Mouse (Mus musculus): Measurements from ENCODE around the gene Cmtr2. TPM values are rescaled to one million over a fixed set of nuclear protein-coding genes. Genes with fewer than 3 reads are reported as not detected.

Cmtr2 gene
- polyA plus RNA-seq, 1 experiment from 2014 or later, result 8.5 TPM

DNA sequence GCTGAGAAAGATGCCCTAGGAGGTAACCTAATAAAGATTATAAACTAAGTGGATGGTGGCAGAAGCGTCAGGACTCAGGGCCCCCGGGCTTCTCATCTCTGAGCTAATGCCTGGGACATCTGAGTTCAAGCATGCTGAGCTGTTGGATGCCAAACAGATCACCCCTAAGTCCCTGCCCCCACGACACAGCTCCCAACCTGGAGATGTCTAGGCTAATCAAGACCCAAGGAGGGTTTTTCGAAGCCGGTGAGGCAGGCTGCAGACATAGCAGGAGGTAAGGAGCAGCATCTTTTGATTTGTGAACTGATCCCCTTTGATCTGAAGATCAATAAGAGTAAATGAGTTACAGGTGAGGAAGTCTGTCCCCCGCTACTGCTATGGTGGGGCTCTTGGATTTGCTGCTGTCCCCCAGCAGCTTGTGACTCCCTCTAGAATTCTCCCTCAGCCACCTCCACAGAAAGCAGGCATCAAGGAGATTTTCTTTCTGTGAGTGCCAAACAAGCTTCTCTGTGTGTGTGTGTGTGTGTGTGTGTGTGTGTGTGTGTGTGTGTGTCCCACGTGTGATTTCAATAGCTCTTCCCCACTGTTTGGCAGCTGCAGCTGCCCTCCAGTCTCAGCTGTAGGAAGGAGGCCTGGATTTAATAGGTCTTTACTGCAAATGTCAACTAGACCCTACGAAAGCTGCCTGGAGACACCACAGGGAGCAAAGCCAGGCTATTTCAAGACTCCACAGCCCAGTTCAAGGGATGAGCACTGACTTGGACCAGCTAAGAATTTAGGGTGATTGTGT is 26.3 kb upstream of the Cmtr2 start:
- H3K27me3 ChIP-seq (ENCODE audit: control insufficient read depth, insufficient read depth, low read depth, low read length), result no peaks in the 10 kb centered on the region
- H3K4me3 ChIP-seq (ENCODE audit: low read length), result no peak overlapping the region
- H3K4me2 ChIP-seq (ENCODE audit: low read depth, low read length), result no peak overlapping the region
- ATAC-seq (ENCODE audit: low read depth), result no peak
- no peaks in the 10 kb centered on the region for H3K36me3 ChIP-seq (ENCODE audit: control insufficient read depth, insufficient read depth, low read length)
- WGBS, result 23% methylated on average over 8 of the region's 8 CpGs
- no peaks in the 10 kb centered on the region for H3K4me1 ChIP-seq (replicated peaks; ENCODE audit: control insufficient read depth, insufficient read depth, low read length)
- H3K9ac ChIP-seq (ENCODE audit: low read length), result no peak overlapping the region
- no peaks in the 10 kb centered on the region for H3K9me3 ChIP-seq (ENCODE audit: control insufficient read depth, low read length)
- no peak overlapping the region for H3K27ac ChIP-seq (ENCODE audit: low read length)

DNA sequence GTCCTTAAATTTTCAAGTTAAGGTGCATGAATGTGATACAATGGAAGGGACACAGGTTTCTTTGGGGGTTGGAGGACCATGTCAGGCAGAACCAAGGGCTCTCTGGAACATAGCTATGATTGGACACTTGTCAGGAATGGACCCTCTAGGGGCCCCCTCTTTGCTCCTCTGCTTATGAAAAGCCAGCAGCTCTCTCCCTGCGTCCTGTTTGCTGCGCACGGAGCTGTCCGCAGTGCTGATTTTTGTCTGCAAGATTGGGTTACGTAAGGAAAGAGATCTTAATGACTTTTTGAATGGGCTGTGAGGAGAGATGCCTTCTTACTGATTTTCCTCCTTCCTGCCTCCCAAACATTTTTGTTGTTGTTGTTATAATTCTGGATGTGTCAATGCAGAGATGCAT is 18.8 kb upstream of the Cmtr2 start:
- 2% methylated on average over 5 of the region's 5 CpGs for WGBS
- 0 out of 2 replicates have a peak, but pooled peaks have one; percentile 34 for ATAC-seq (ENCODE audit: low read depth)
- H3K4me1 ChIP-seq (replicated peaks; ENCODE audit: control insufficient read depth, insufficient read depth, low read length), result no peaks in the 10 kb centered on the region
- H3K27me3 ChIP-seq (ENCODE audit: control insufficient read depth, insufficient read depth, low read depth, low read length), result no peaks in the 10 kb centered on the region
- no peaks in the 10 kb centered on the region for H3K36me3 ChIP-seq (ENCODE audit: control insufficient read depth, insufficient read depth, low read length)
- H3K27ac ChIP-seq (ENCODE audit: low read length), result no peak overlapping the region
- no peak overlapping the region for H3K4me3 ChIP-seq (ENCODE audit: low read length)
- H3K4me2 ChIP-seq (ENCODE audit: low read depth, low read length), result no peak overlapping the region
- no peaks in the 10 kb centered on the region for H3K9me3 ChIP-seq (ENCODE audit: control insufficient read depth, low read length)
- no peak overlapping the region for H3K9ac ChIP-seq (ENCODE audit: low read length)

DNA sequence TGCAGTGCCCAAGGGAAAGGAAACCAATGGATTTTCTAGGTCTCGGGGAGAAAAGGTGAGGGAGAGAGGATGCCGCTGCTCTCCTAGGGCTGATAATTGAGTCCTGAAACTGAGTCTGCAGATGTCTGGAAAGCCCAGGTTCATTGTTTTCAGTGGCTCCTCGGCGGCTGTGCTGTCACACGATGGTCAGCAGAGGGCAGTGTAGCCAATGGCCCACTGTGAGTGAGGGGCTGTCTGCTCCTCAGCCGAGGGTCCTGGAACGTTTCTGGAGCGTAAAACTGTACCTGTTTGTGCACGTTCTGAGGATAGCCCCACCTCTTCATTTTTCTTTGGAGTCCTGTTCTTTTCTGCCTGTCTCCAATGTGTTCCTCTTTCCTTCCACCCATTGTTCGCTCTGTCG is 13.7 kb upstream of the Cmtr2 start:
- Histone ChIP-seq H3K36me3 (ENCODE audit: control insufficient read depth, insufficient read depth, low read length) (no peaks in the 10 kb centered on the region), H3K27me3 (ENCODE audit: control insufficient read depth, insufficient read depth, low read depth, low read length) (no peaks in the 10 kb centered on the region), H3K4me2 (ENCODE audit: low read depth, low read length) (no peak overlapping the region), H3K9me3 (ENCODE audit: control insufficient read depth, low read length) (no peaks in the 10 kb centered on the region), H3K9ac (ENCODE audit: low read length) (no peak overlapping the region), H3K27ac (ENCODE audit: low read length) (no peak overlapping the region), H3K4me3 (ENCODE audit: low read length) (no peak overlapping the region), H3K4me1 (replicated peaks; ENCODE audit: control insufficient read depth, insufficient read depth, low read length) (no peaks in the 10 kb centered on the region)
- 25% methylated on average over 11 of the region's 11 CpGs for WGBS
- no peak for ATAC-seq (ENCODE audit: low read depth)

- H3K4me2 ChIP-seq (ENCODE audit: low read depth, low read length), result no peak overlapping the region
- no peak overlapping the region for H3K9ac ChIP-seq (ENCODE audit: low read length)
- H3K4me3 ChIP-seq (ENCODE audit: low read length), result no peak overlapping the region
- 63% methylated on average over 5 of the region's 5 CpGs for WGBS
- H3K9me3 ChIP-seq (ENCODE audit: control insufficient read depth, low read length), result no peaks in the 10 kb centered on the region
- no peaks in the 10 kb centered on the region for H3K27me3 ChIP-seq (ENCODE audit: control insufficient read depth, insufficient read depth, low read depth, low read length)
- H3K27ac ChIP-seq (ENCODE audit: low read length), result no peak overlapping the region
- H3K36me3 ChIP-seq (ENCODE audit: control insufficient read depth, insufficient read depth, low read length), result peaks cover 5% of the 10 kb centered on the region; the same call in 1 of the 2 replicates
- H3K4me1 ChIP-seq (replicated peaks; ENCODE audit: control insufficient read depth, insufficient read depth, low read length), result peaks cover 7% of the 10 kb centered on the region
- no peak for ATAC-seq (ENCODE audit: low read depth)
These were observed 788 bp downstream of the Cmtr2 start for GRCm38 (mm10) chr8:110216253-110216652.

DNA sequence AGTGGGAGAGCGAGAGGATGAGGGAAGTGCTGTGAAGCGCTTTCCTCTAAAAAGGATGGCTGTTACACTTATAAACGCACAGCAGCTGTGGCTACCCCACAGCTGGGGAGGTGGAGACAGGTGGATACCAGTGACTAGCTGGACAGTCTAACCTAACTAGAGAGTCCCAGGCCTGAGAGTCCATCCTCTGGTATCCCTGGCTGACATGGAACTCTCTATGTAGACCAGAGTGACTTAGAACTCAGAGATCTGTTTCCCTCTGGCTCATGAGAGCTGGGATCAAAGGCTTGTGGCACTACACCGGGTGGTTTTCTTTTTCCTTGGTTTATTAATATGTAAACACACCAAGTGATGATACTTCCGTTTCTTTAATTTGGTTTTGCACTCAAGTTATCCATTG is 1.7 kb downstream of the Cmtr2 start:
- H3K36me3 ChIP-seq (ENCODE audit: control insufficient read depth, insufficient read depth, low read length), result peaks cover 5% of the 10 kb centered on the region; the same call in 1 of the 2 replicates
- H3K4me2 ChIP-seq (ENCODE audit: low read depth, low read length), result peak overlapping the region; percentile 86
- H3K4me1 ChIP-seq (replicated peaks; ENCODE audit: control insufficient read depth, insufficient read depth, low read length), result peaks cover 7% of the 10 kb centered on the region
- 0 out of 2 replicates have a peak overlapping the region, but pooled peaks have one; percentile 12 for H3K9ac ChIP-seq (ENCODE audit: low read length)
- peak overlapping the region; percentile 73 for H3K4me3 ChIP-seq (ENCODE audit: low read length)
- no peaks in the 10 kb centered on the region for H3K27me3 ChIP-seq (ENCODE audit: control insufficient read depth, insufficient read depth, low read depth, low read length)
- no peaks in the 10 kb centered on the region for H3K9me3 ChIP-seq (ENCODE audit: control insufficient read depth, low read length)
- WGBS, result 35% methylated on average over 5 of the region's 5 CpGs
- no peak overlapping the region for H3K27ac ChIP-seq (ENCODE audit: low read length)
- ATAC-seq (ENCODE audit: low read depth), result peak; percentile 18; the same call in 1 of the 2 replicates

DNA sequence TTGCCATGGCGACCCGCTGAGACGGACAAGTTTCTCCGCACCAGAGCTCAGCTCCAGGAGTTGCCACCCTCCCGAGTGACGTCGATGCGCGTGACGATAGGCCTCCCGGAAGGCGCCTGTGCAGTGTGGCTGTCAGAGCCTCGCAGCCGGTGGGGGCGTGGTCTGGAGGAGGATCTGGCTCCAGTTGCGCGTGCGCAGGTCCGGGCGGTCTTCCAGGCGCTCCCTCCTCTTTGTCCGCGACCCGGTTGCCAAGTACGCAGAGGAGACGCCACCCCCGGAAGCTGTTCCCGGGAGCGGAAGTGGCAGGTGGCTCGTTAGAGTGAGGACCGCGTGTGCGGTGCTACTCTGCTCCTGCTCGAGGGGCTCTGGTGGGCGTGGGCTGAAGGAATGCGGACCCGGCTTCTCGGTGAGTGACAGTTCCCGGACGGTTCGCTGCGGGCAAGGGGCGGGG is 2.2 kb downstream of the Cmtr2 start:
- Histone ChIP-seq H3K36me3 (ENCODE audit: control insufficient read depth, insufficient read depth, low read length) (peaks cover 10% of the 10 kb centered on the region), H3K4me1 (replicated peaks; ENCODE audit: control insufficient read depth, insufficient read depth, low read length) (peaks cover 7% of the 10 kb centered on the region), H3K27me3 (ENCODE audit: control insufficient read depth, insufficient read depth, low read depth, low read length) (no peaks in the 10 kb centered on the region), H3K4me3 (ENCODE audit: low read length) (peak overlapping the region; percentile 73), H3K9me3 (ENCODE audit: control insufficient read depth, low read length) (no peaks in the 10 kb centered on the region), H3K4me2 (ENCODE audit: low read depth, low read length) (peak overlapping the region; percentile 86), H3K27ac (ENCODE audit: low read length) (peak overlapping the region; percentile 56; the same call in 1 of the 2 replicates), H3K9ac (ENCODE audit: low read length) (peak overlapping the region; percentile 66)
- peak; percentile 100 for ATAC-seq (ENCODE audit: low read depth)
- WGBS, result under 1% methylated on average over 43 of the region's 43 CpGs

GRCm38 (mm10) chr8:110218511-110218910 is 3.0 kb downstream of the Cmtr2 start:
- Histone ChIP-seq H3K36me3 (ENCODE audit: control insufficient read depth, insufficient read depth, low read length) (peaks cover 18% of the 10 kb centered on the region), H3K9ac (ENCODE audit: low read length) (peak overlapping the region; percentile 66; the same call in 1 of the 2 replicates), H3K4me3 (ENCODE audit: low read length) (peak overlapping the region; percentile 73), H3K4me1 (replicated peaks; ENCODE audit: control insufficient read depth, insufficient read depth, low read length) (peaks cover 7% of the 10 kb centered on the region), H3K27ac (ENCODE audit: low read length) (no peak overlapping the region), H3K27me3 (ENCODE audit: control insufficient read depth, insufficient read depth, low read depth, low read length) (no peaks in the 10 kb centered on the region), H3K4me2 (ENCODE audit: low read depth, low read length) (peak overlapping the region; percentile 86), H3K9me3 (ENCODE audit: control insufficient read depth, low read length) (no peaks in the 10 kb centered on the region)
- no peak for ATAC-seq (ENCODE audit: low read depth)
- 47% methylated on average over 5 of the region's 5 CpGs for WGBS

- 79% methylated on average over 14 of the region's 14 CpGs for WGBS
These were observed 5.5 kb downstream of the Cmtr2 start for GRCm38 (mm10) chr8:110220936-110221335.

DNA sequence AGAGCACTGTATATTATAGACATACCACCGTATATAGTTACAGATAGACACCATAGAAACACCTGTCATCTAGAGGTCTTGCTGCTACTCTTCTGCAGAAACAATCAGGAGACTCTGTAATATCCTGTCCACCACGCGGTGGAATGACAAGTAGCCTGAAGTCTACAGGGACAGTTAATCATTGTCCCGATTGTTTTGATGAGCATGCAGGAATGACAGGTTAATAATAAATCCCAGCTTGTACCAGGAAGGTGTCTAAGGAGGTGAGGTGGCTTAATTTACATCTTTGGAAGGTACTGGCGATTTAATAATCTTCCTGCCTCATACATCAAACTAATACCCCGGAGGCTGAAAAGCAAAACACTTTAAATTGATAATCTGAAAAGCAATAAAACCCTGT is 15.3 kb downstream of the Cmtr2 start:
- no peaks in the 10 kb centered on the region for H3K4me1 ChIP-seq (replicated peaks; ENCODE audit: control insufficient read depth, insufficient read depth, low read length)
- no peak overlapping the region for H3K4me2 ChIP-seq (ENCODE audit: low read depth, low read length)
- H3K4me3 ChIP-seq (ENCODE audit: low read length), result no peak overlapping the region
- 59% methylated on average over 6 of the region's 6 CpGs for WGBS
- H3K9me3 ChIP-seq (ENCODE audit: control insufficient read depth, low read length), result no peaks in the 10 kb centered on the region
- no peak overlapping the region for H3K27ac ChIP-seq (ENCODE audit: low read length)
- no peaks in the 10 kb centered on the region; the same call in 1 of the 2 replicates for H3K27me3 ChIP-seq (ENCODE audit: control insufficient read depth, insufficient read depth, low read depth, low read length)
- no peak overlapping the region for H3K9ac ChIP-seq (ENCODE audit: low read length)
- H3K36me3 ChIP-seq (ENCODE audit: control insufficient read depth, insufficient read depth, low read length), result no peaks in the 10 kb centered on the region
- ATAC-seq (ENCODE audit: low read depth), result no peak

More at GRCm38 (mm10) chr8:110220936-110221335, 5.5 kb downstream of the Cmtr2 start:
- Histone ChIP-seq H3K27me3 (ENCODE audit: control insufficient read depth, insufficient read depth, low read depth, low read length) (no peaks in the 10 kb centered on the region), H3K9ac (ENCODE audit: low read length) (no peak overlapping the region), H3K4me3 (ENCODE audit: low read length) (no peak overlapping the region), H3K36me3 (ENCODE audit: control insufficient read depth, insufficient read depth, low read length) (peaks cover 19% of the 10 kb centered on the region), H3K4me2 (ENCODE audit: low read depth, low read length) (no peak overlapping the region), H3K9me3 (ENCODE audit: control insufficient read depth, low read length) (no peaks in the 10 kb centered on the region), H3K4me1 (replicated peaks; ENCODE audit: control insufficient read depth, insufficient read depth, low read length) (peaks cover 7% of the 10 kb centered on the region), H3K27ac (ENCODE audit: low read length) (no peak overlapping the region)
- ATAC-seq (ENCODE audit: low read depth), result no peak

Data from lung, embryonic 16.5 days (tissue).